9 mouse cellular contexts compared by ENCODE assay signal in genomic region chr8:117569409-117569808, GRCm38 (mm10).
DNase-seq lines count a peak whose midpoint lies in the region; ATAC-seq lines count a peak whose summit lies in the region.
"Had no signal": no experiment of that assay in that cellular context is flagged by ENCODE, and none has a peak within 500 bp of the region (broad histone marks: within the 10 kb centered on the region; RNA-seq: fewer than 3 reads in every experiment).

No protein-coding gene starts in this region.

- ATAC-seq in neural tube, embryonic 15.5 days (ENCODE audit: low FRiP score) = no peak
- ATAC-seq in limb, embryonic 11.5 days (ENCODE audit: insufficient number of reproducible peaks, low FRiP score, low TSS enrichment, low read depth) = no peak

- H3K4me1 ChIP-seq in neural tube, embryonic 15.5 days = no peaks in the 10 kb centered on the region
- no peaks in the 10 kb centered on the region for H3K4me1 ChIP-seq in embryonic facial prominence, embryonic 10.5 days
- no peaks in the 10 kb centered on the region for H3K4me1 ChIP-seq in limb, embryonic 11.5 days (ENCODE audit: control insufficient read depth, insufficient read depth, low read length)
- H3K4me1 ChIP-seq: hindbrain, embryonic 15.5 days had no signal

- no peaks in the 10 kb centered on the region for H3K27me3 ChIP-seq in neural tube, embryonic 15.5 days (replicated peaks)
- no peaks in the 10 kb centered on the region for H3K27me3 ChIP-seq in embryonic facial prominence, embryonic 10.5 days (replicated peaks; ENCODE audit: low read depth, poor library complexity, severe bottlenecking)
- H3K27me3 ChIP-seq in limb, embryonic 11.5 days (ENCODE audit: control insufficient read depth, insufficient read depth, low read length) = no peaks in the 10 kb centered on the region
- H3K27me3 ChIP-seq: hindbrain, embryonic 15.5 days had no signal

- H3K27ac ChIP-seq in neural tube, embryonic 15.5 days (replicated peaks) = no peak overlapping the region
- no peak overlapping the region for H3K27ac ChIP-seq in embryonic facial prominence, embryonic 10.5 days (replicated peaks)
- no peak overlapping the region for H3K27ac ChIP-seq in limb, embryonic 11.5 days (replicated peaks; ENCODE audit: low read depth, low read length)
- H3K27ac ChIP-seq: hindbrain, embryonic 15.5 days had no signal

- DNase-seq in neural tube, embryonic 10.5 days (ENCODE audit: extremely low spot score, low spot score) = peak; percentile 83
- DNase-seq in adrenal gland, postnatal 25 days = peak; percentile 73
- peak; percentile 83 for DNase-seq in embryonic facial prominence, embryonic 10.5 days (ENCODE audit: low spot score)
- peak; percentile 52 to 81 for DNase-seq in kidney, adult 8-10 months
- peak; percentile 90 for DNase-seq in limb, embryonic 11.5 days (ENCODE audit: low spot score)
- peak; percentile 84 for DNase-seq in retina, embryonic 14.5 days (ENCODE audit: low spot score)
- peak; percentile 44 for DNase-seq in yolk sac, embryonic 10.5 days (ENCODE audit: low spot score)

- no peak overlapping the region for H3K9ac ChIP-seq in neural tube, embryonic 15.5 days (replicated peaks)
- H3K9ac ChIP-seq in limb, embryonic 11.5 days (ENCODE audit: low read length) = no peak overlapping the region
- H3K9ac ChIP-seq: hindbrain, embryonic 15.5 days had no signal

- H3K36me3 ChIP-seq in neural tube, embryonic 15.5 days = no peaks in the 10 kb centered on the region
- H3K36me3 ChIP-seq in embryonic facial prominence, embryonic 10.5 days (replicated peaks) = no peaks in the 10 kb centered on the region
- no peaks in the 10 kb centered on the region for H3K36me3 ChIP-seq in limb, embryonic 11.5 days (ENCODE audit: control insufficient read depth, insufficient read depth, low read length)
- H3K36me3 ChIP-seq: hindbrain, embryonic 15.5 days had no signal

- no peak overlapping the region for H3K4me3 ChIP-seq in neural tube, embryonic 15.5 days (replicated peaks)
- H3K4me3 ChIP-seq in embryonic facial prominence, embryonic 10.5 days = no peak overlapping the region
- H3K4me3 ChIP-seq in limb, embryonic 11.5 days (ENCODE audit: low read depth, low read length) = no peak overlapping the region
- H3K4me3 ChIP-seq: hindbrain, embryonic 15.5 days had no signal

- no peaks in the 10 kb centered on the region for H3K9me3 ChIP-seq in neural tube, embryonic 15.5 days (replicated peaks)
- no peaks in the 10 kb centered on the region for H3K9me3 ChIP-seq in embryonic facial prominence, embryonic 10.5 days
- H3K9me3 ChIP-seq in limb, embryonic 11.5 days (ENCODE audit: control insufficient read depth, low read length) = no peaks in the 10 kb centered on the region
- H3K9me3 ChIP-seq: hindbrain, embryonic 15.5 days had no signal

- WGBS in neural tube, embryonic 15.5 days = 38% methylated on average over 5 of the region's 5 CpGs
- 39% methylated on average over 5 of the region's 5 CpGs for WGBS in embryonic facial prominence, embryonic 10.5 days
- 26% methylated on average over 5 of the region's 5 CpGs for WGBS in limb, embryonic 11.5 days

- H3K4me2 ChIP-seq in neural tube, embryonic 15.5 days = no peak overlapping the region
- no peak overlapping the region for H3K4me2 ChIP-seq in limb, embryonic 11.5 days (ENCODE audit: low read depth, severe bottlenecking)
- H3K4me2 ChIP-seq: hindbrain, embryonic 15.5 days had no signal
